Mouse (Mus musculus) granulocyte monocyte progenitor cell, adult 5-6 weeks (primary cell): Measurements from ENCODE around the gene Metap1d. TPM values are rescaled to one million over a fixed set of nuclear protein-coding genes. Genes with fewer than 3 reads are reported as not detected.

ENCODE experiments used
- ATAC-seq: replicated peaks from 2 replicates; pipeline ENCODE4 v1.8.0; 2016; ENCODE audit warnings: mild to moderate bottlenecking, moderate TSS enrichment, inconsistent platforms; ENCODE audit not compliant: poor library complexity, severe bottlenecking
- total RNA-seq, 2 experiments: library from RNA; stranded (forward) in 1 of 2; stranded (reverse) in 1 of 2; fragments of 200-712, 200-1000 nt in 1 of 2; fragments of >200 nt in 1 of 2; fragmentation: Nextera tagmentation in 1 of 2; gene quantifications; 2 replicates each; pipeline ENCODE4 v1.2.3; 2014 to 2017

Metap1d gene
- total RNA-seq, 2 experiments from 2014 or later = 17.0 to 20.7 TPM

GRCm38 (mm10) chr2:71473830-71474229, 20.8 kb downstream of the Metap1d start:
- ATAC-seq = no peak

- ATAC-seq = no peak
Measured at GRCm38 (mm10) chr2:71474345-71474744, 21.3 kb downstream of the Metap1d start.

- ATAC-seq = no peak
Measured at GRCm38 (mm10) chr2:71475311-71475710, 22.2 kb downstream of the Metap1d start.

GRCm38 (mm10) chr2:71475760-71476159, 22.7 kb downstream of the Metap1d start:
- no peak for ATAC-seq

GRCm38 (mm10) chr2:71477787-71478186, 24.7 kb downstream of the Metap1d start:
- no peak for ATAC-seq

GRCm38 (mm10) chr2:71479917-71480316, 26.8 kb downstream of the Metap1d start:
- ATAC-seq = no peak

- peak; percentile 79 for ATAC-seq
Measured at GRCm38 (mm10) chr2:71481825-71482224, 28.7 kb downstream of the Metap1d start.

- no peak for ATAC-seq
Measured at GRCm38 (mm10) chr2:71483046-71483716, 30.1 kb downstream of the Metap1d start.

GRCm38 (mm10) chr2:71483717-71484066, 30.6 kb downstream of the Metap1d start:
- ATAC-seq = no peak

- no peak for ATAC-seq
Measured at GRCm38 (mm10) chr2:71491295-71491694, 38.2 kb downstream of the Metap1d start.

- no peak for ATAC-seq
Measured at GRCm38 (mm10) chr2:71493161-71493683, 40.1 kb downstream of the Metap1d start.

GRCm38 (mm10) chr2:71494503-71494902, 41.4 kb downstream of the Metap1d start:
- no peak for ATAC-seq

GRCm38 (mm10) chr2:71494971-71495370, 41.9 kb downstream of the Metap1d start:
- ATAC-seq = no peak

GRCm38 (mm10) chr2:71497175-71497574, 44.1 kb downstream of the Metap1d start:
- ATAC-seq = peak; percentile 43

GRCm38 (mm10) chr2:71499276-71500230, 46.5 kb downstream of the Metap1d start:
- ATAC-seq = peak; percentile 96

- ATAC-seq = peak; percentile 41; the same call in 1 of the 2 replicates
Measured at GRCm38 (mm10) chr2:71504852-71505251, 51.8 kb downstream of the Metap1d start.

GRCm38 (mm10) chr2:71511209-71511608, 58.1 kb downstream of the Metap1d start:
- ATAC-seq = 0 out of 2 replicates have a peak, but pooled peaks have one; percentile 27

- ATAC-seq = no peak
Measured at GRCm38 (mm10) chr2:71512326-71512725, 59.2 kb downstream of the Metap1d start.

- no peak for ATAC-seq
Measured at GRCm38 (mm10) chr2:71516995-71517394, 63.9 kb downstream of the Metap1d start.

- no peak for ATAC-seq
Measured at GRCm38 (mm10) chr2:71517466-71518099, 64.5 kb downstream of the Metap1d start.

GRCm38 (mm10) chr2:71522871-71523270, 69.8 kb downstream of the Metap1d start:
- no peak for ATAC-seq
